Mouse (Mus musculus) C2C12 (cell line): ENCODE data around the gene Nrp1.

Experiments used
- CEBPB ChIP-seq: IDR thresholded peaks from one replicate; pipeline ENCODE4 v1.6.1; 2011; ENCODE audit warnings: low read depth, mild to moderate bottlenecking, control low read depth, moderate library complexity
- CTCF ChIP-seq: IDR thresholded peaks from one replicate; pipeline ENCODE4 v1.5.1; 2011; ENCODE audit not compliant: control insufficient read depth, insufficient read depth, insufficient read length
- MAX ChIP-seq: IDR thresholded peaks from one replicate; pipeline ENCODE4 v1.6.1; 2011; ENCODE audit warnings: mild to moderate bottlenecking, control low read depth
- MYOD1 ChIP-seq: IDR thresholded peaks from one replicate; pipeline ENCODE4 v1.6.1; 2011; ENCODE audit warnings: low read depth; ENCODE audit not compliant: control insufficient read depth, insufficient read length
- USF1 ChIP-seq: IDR thresholded peaks from one replicate; pipeline ENCODE4 v1.6.1; 2011; ENCODE audit warnings: low read depth, mild to moderate bottlenecking, control low read depth, moderate library complexity

DNA sequence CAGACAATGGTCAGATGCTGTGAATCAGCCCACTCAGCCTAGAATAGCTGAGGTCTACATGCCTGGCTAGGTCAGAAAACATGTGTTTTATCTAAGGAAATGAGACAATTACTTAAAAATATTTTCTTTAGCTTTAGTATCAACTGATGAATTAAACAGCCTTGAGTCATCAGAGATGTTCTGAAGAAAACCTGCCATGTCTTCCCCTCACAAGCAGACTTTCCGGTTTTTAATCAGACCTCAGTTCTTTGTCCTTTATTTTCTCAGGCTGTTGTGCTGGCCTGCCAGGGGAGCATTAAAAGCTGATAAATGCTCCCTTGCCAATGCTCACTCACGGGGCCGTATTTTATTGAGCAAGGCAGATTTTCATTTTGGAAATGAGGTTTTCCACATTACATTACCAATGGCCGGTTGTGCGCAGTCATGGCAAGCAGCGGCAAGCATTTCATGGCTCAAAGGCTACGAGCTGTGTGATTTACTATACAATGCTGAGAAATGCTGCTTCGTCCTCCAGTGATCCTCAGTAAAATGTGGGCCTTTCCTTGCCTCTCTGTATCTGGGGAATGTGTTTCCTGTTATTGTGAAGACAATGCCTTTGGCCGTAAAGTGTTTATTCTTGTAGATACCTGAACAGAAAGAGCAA, 92.1 kb downstream of the Nrp1 start:
- no peak for TF ChIP-seq CTCF
- no peak for TF ChIP-seq CEBPB
- no peak for TF ChIP-seq USF1
- no peak for TF ChIP-seq MAX
- TF ChIP-seq MYOD1: no peak
